In the genomic region with DNA sequence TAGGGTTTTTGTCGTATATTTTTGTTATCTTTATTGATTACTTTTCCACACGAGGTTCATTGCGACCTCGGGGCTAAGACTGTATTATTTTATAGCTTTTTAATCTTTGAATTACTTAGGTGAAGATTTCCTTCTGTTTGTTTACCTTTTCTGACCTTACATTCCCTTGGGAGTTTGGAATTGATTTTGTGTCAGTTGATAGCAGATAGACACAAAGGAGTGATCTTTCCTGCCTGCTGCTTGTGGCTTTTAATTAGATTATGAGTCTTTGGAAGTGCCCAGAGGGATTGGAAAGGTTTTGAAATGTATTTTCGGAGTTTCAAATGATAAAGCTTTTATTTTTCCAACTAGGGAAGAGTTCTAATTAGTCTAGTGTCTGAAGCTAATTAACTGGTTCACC, we compare ENCODE assay signal across 8 mouse cellular contexts. TPM values are rescaled to one million over a fixed set of nuclear protein-coding genes. Genes with fewer than 3 reads are reported as not detected.
A peak's percentile ranks its signal among the peaks of the same experiment; 100 is the strongest.
DNase-seq lines count a peak whose midpoint lies in the region; ATAC-seq and TF ChIP-seq lines count a peak whose summit lies in the region.

No protein-coding gene starts in this region.

- H3K4me2 ChIP-seq in heart, embryonic 14.5 days (ENCODE audit: low read length) = peak overlapping the region; percentile 70
- H3K4me2 ChIP-seq in forebrain, postnatal 0 days (ENCODE audit: low read depth) = peak overlapping the region; percentile 63

- intact Hi-C loops in left cerebral cortex, postnatal 10 days (cut with DNase I) = no loop called here

- peaks cover 0 to 4% of the 10 kb centered on the region in 2 experiments; a peak in 2 of 4 replicates for H3K4me1 ChIP-seq in heart, embryonic 14.5 days (ENCODE audit: control insufficient read depth in 2 of 2, insufficient read depth in 2 of 2, low read length in 2 of 2)
- 0 out of 2 replicates have a peak, but pooled peaks cover 4% of the 10 kb centered on the region for H3K4me1 ChIP-seq in forebrain, postnatal 0 days (ENCODE audit: insufficient read depth)

- no peaks in the 10 kb centered on the region for H3K36me3 ChIP-seq in heart, embryonic 14.5 days (ENCODE audit: control insufficient read depth, insufficient read depth, low read length)
- H3K36me3 ChIP-seq in forebrain, postnatal 0 days (ENCODE audit: insufficient read depth) = no peaks in the 10 kb centered on the region

- H3K9me3 ChIP-seq in heart, embryonic 14.5 days (ENCODE audit: control insufficient read depth, low read length) = no peaks in the 10 kb centered on the region
- no peaks in the 10 kb centered on the region for H3K9me3 ChIP-seq in forebrain, postnatal 0 days (ENCODE audit: low read length)

- 29% methylated on average over 5 of the region's 5 CpGs for WGBS in heart, embryonic 14.5 days
- 46% methylated on average over 5 of the region's 5 CpGs for WGBS in forebrain, postnatal 0 days

- peak overlapping the region; percentile 66 to 84 for H3K4me3 ChIP-seq in heart, embryonic 14.5 days (ENCODE audit: control insufficient read depth in 1 of 2, insufficient read depth in 1 of 2, low read depth in 1 of 2, low read length in 2 of 2)
- peak overlapping the region; percentile 79 for H3K4me3 ChIP-seq in forebrain, postnatal 0 days (ENCODE audit: low read depth, low read length)

- no peak for TF ChIP-seq CTCF in forebrain, postnatal 0 days (IDR thresholded peaks at IDR 0.05; ENCODE audit: low read depth)

- ATAC-seq in heart, embryonic 14.5 days (ENCODE audit: insufficient number of reproducible peaks, insufficient read depth, low FRiP score, low read depth) = no peak
- no peak for ATAC-seq in forebrain, postnatal 0 days

- DNase-seq in heart, adult 9 months (ENCODE audit: low spot score in 2 of 2) = no peak
- DNase-seq in Muller cell, postnatal 12 days (ENCODE audit: inconsistent ontology term) = peak; percentile 46
- no peak for DNase-seq in forebrain, postnatal 0 days
- DNase-seq in mesoderm, embryonic 11.5 days (ENCODE audit: low read depth, low spot score) = peak; percentile 41
- no peak for DNase-seq in adrenal gland, adult 18-20 months (ENCODE audit: low spot score in 2 of 2)
- DNase-seq in left cerebral cortex, postnatal 10 days (ENCODE audit: extremely low spot score in 1 of 2, low spot score in 2 of 2) = no peak
- DNase-seq in layer of hippocampus, postnatal 36 days = no peak

- no peaks in the 10 kb centered on the region for H3K27me3 ChIP-seq in heart, embryonic 14.5 days (ENCODE audit: control insufficient read depth, insufficient read depth, low read length)
- no peaks in the 10 kb centered on the region for H3K27me3 ChIP-seq in forebrain, postnatal 0 days (ENCODE audit: insufficient read depth, low read length)

- H3K9ac ChIP-seq in heart, embryonic 14.5 days (ENCODE audit: low read length) = peak overlapping the region; percentile 85
- peak overlapping the region; percentile 84 for H3K9ac ChIP-seq in forebrain, postnatal 0 days

- no peak overlapping the region for H3K27ac ChIP-seq in heart, embryonic 14.5 days (replicated peaks in 1 of 2; ENCODE audit: control insufficient read depth in 1 of 2, insufficient read depth in 1 of 2, low read depth in 2 of 2, low read length in 2 of 2)
- H3K27ac ChIP-seq in forebrain, postnatal 0 days (ENCODE audit: low read depth, low read length) = no peak overlapping the region

RNA-seq across cellular contexts. Expression of a gene that starts 1.1 kb away (rescaled TPM):
- 8.5 and 8.7 TPM in 2 replicates for polyA plus RNA-seq in heart, embryonic 14.5 days (2014; fragmentation: Nextera tagmentation; extraction: Ambion mirVana)
- total RNA-seq in forebrain, postnatal 0 days (2014; rRNA removed) = 9.7 and 12.2 TPM in 2 replicates
- polyA plus RNA-seq in forebrain, postnatal 0 days (2015; fragmentation: Nextera tagmentation; extraction: Ambion mirVana) = 8.8 and 14.4 TPM in 2 replicates
- total RNA-seq in adrenal gland, adult 18-20 months (2021) = 10 to 100 TPM in 1 of 2 experiments, 1 to 10 TPM in 1; 9.6 to 14.3 TPM
- total RNA-seq in left cerebral cortex, postnatal 10 days (2021) = 10 to 100 TPM; 25.3 to 29.3 TPM
- total RNA-seq in layer of hippocampus, postnatal 36 days (2021) = 10 to 100 TPM; 40.6 to 41.7 TPM

Comparison
In these comparisons a context has a peak if more than half of its experiments do, and no peak if none do; other contexts are left out.
1. DNase-seq: peak in Muller cell, postnatal 12 days (single experiment) and mesoderm, embryonic 11.5 days (single experiment); none in heart, adult 9 months (0 of 2), forebrain, postnatal 0 days (single experiment), adrenal gland, adult 18-20 months (0 of 2), left cerebral cortex, postnatal 10 days (0 of 2) and layer of hippocampus, postnatal 36 days (0 of 2).